Mouse (Mus musculus): Measurements from ENCODE around the gene Nek11. TPM values are rescaled to one million over a fixed set of nuclear protein-coding genes. Genes with fewer than 3 reads are reported as not detected.

Nek11 gene
- not detected in 2 replicates for polyA plus RNA-seq (2012; ENCODE audit: low replicate concordance)

DNA sequence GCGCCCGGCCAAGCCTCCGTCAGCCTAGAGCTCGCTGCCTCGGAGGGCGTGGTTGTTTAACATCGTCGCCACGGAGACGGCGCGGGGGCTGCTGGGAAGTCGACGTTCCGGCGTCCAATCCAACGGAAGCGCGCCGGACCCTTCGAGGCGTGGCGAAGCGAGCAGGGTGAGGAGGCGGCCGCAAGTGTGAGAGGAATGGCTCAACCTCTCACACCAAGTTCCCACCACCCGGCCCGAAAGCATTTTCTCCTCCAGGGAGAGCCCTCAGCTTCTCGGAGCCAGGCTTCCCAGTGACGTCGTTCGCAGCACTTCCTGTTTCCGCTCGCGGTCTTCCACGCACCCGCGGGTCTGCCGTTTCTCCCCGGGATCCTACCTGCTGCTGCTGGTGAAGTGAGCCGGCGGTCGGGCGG, at the start of gene Nek11, which contains the start of gene Aste1:
Nek11 (minus strand) TSS at position 307 of the 410 bp plus-strand sequence.
Aste1 (plus strand) TSS at position 175 of the 410 bp plus-strand sequence.

DNA sequence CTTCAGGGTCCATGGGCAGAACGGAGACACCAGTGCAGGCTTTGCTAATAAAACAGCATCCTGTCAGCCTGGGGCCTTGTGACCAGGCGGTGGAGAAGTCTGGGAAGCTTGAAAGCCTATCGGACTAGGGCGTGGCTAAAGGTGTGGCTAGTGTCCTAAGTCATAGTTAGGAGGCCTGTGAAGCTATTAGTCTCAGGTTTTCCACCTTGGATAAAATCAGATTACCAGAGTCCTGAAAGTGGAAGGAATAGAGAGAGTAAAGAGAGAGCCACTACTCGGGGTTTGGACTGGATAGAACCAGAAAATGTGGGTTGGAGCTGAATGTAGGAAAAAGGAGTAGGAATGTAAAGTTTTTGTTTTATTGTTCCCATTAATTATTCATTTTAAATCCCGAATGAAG, 250.3 kb downstream of the Nek11 start, which contains the start of gene 1700080E11Rik:
1700080E11Rik (minus strand) TSS at position 101 of the 400 bp plus-strand sequence.

DNA sequence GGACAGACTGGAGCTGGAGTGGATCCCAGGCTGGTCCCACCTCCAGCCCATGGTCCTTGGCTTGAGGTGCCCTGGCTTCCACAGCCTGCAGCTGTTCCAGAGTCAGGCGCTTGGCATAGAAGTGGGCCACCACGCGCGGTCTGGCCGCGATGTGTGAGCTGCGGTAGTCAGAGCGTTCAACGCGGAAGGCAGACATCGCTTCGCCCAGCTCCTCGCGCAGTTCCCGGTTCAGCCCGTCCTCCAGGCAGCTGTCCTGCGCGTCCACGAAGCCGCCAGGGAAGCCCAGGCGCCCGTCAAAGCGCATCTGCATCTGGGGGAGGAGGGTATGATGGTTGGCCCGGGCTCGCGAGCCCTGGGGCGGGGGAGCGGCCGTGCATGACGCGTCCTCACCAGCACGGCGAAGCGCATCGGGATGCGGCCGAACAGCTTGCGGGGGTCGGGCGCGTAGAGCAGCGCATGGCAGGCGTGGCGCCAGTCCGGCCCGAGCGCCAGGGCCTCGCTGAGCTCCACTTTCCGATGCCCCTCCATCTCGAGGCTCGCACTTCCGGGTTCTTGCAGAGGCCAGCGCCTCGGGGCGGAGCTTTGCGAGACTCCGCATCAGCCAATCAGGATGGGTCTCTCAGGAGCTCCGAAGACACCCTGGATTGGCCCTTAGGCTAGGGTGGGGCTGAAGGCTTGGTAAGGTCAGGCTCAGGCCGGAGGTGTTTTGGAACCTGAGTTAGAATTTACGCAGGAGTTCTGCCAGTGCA, 263.9 kb downstream of the Nek11 start, which contains the start of gene Nudt16:
Nudt16 (minus strand) TSS at position 572 of the 749 bp plus-strand sequence.

Other genes with a start within 250 kb of the Nek11 start
- 2.4 and 3.0 TPM in 2 replicates for gene Aste1, start 132 bp downstream of the Nek11 start, polyA plus RNA-seq (2012; ENCODE audit: low replicate concordance)
- gene Atp2c1, start 131.8 kb upstream of the Nek11 start, polyA plus RNA-seq (2012; ENCODE audit: low replicate concordance) = 14.2 and 14.4 TPM in 2 replicates
- 5.6 and 7.9 TPM in 2 replicates for gene Pik3r4, start 247.5 kb upstream of the Nek11 start, polyA plus RNA-seq (2012; ENCODE audit: low replicate concordance)